Mouse (Mus musculus) bone marrow, adult 2 months (tissue): Measurements from ENCODE around the gene Fam19a5. TPM values are rescaled to one million over a fixed set of nuclear protein-coding genes. Genes with fewer than 3 reads are reported as not detected.

Experiments
- H3K27ac ChIP-seq: fragments of 200-500 bp; 2 replicates; pipeline ENCODE4 v1.5.1; 2012; ENCODE audit warnings: low read depth, mild to moderate bottlenecking, control low read depth, inconsistent platforms, low read length; ENCODE audit not compliant: control insufficient read depth, poor library complexity, insufficient read depth
- H3K4me1 ChIP-seq: fragments of 200-500 bp; 2 replicates; pipeline ENCODE4 v1.6.1; 2011; ENCODE audit warnings: low read length; ENCODE audit not compliant: control insufficient read depth, insufficient read depth
- H3K4me3 ChIP-seq: fragments of 200-500 bp; replicated peaks from 2 replicates; pipeline ENCODE3; 2011; ENCODE audit warnings: mild to moderate bottlenecking, low read depth, low read length, control low read depth; ENCODE audit not compliant: control insufficient read depth
- CTCF ChIP-seq: fragments of 200-500 bp; IDR thresholded peaks from 2 replicates; pipeline ENCODE4 v1.5.1; 2011; ENCODE audit warnings: low read length, control low read depth; ENCODE audit not compliant: control insufficient read depth, insufficient read depth
- POLR2A ChIP-seq: fragments of 200-500 bp; IDR thresholded peaks from 2 replicates; pipeline ENCODE4 v1.6.1; 2011; ENCODE audit warnings: low read depth, mild to moderate bottlenecking, control low read depth, low read length, borderline replicate concordance; ENCODE audit not compliant: control insufficient read depth
- WGBS: fragments of 180-500 bp; shearing (Covaris S2); methylation state at CpG from one replicate; pipeline ENCODE4 v1.1.7; 2018; 5-methylcytosine and 5-hydroxymethylcytosine counted together
- polyA plus RNA-seq: library from polyadenylated mRNA; stranded (reverse); fragments of >200 nt; gene quantifications from 2 replicates; pipeline ENCODE4 v1.2.4, GENCODE M21; 2011; ENCODE audit warnings: low replicate concordance; ENCODE audit not compliant: missing spikeins, insufficient read depth, insufficient read length

Gene Fam19a5
- polyA plus RNA-seq, 1 experiment: not detected

DNA sequence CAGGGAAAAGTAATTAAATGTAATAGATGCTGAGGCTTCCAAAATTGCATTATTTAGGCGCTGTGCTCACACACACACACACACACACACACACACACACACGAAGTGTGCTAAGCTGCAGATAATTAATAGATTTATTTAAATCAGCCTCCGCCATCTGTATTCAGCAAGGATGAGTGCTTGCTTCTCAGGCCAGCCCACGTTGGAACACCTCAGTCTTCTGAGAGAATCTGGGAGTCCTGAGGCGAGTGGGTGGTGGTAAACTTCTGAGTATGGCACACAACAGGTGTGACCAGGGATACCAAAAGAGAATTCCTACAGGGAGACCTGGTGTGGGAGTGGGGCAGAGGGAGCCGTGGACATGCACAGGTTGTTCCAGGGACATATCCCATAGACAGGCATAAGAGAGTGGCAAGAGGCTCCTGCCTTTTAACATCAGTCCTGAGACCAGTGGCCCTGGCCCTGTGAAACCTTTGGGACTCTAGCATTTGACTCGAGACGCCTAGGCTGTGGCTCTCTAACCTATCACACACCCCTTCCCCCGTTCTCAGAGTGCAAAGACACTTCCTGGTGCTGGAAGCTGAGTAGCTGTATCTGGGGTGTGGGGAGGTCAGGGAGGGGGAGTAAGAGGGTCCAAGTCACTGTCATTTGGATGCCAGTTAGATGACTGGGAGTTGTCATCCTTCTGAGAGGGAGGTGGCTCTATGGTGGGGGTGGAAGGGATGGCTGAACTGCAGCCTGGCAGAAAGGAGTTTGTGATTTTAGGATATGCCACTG lies 61.6 kb downstream of the Fam19a5 start:
- Histone ChIP-seq H3K27ac (no peak overlapping the region), H3K4me3 (no peak overlapping the region), H3K4me1 (no peaks in the 10 kb centered on the region)
- TF ChIP-seq CTCF (no peak), POLR2A (no peak)
- WGBS: 55% methylated on average over 9 of the region's 9 CpGs

DNA sequence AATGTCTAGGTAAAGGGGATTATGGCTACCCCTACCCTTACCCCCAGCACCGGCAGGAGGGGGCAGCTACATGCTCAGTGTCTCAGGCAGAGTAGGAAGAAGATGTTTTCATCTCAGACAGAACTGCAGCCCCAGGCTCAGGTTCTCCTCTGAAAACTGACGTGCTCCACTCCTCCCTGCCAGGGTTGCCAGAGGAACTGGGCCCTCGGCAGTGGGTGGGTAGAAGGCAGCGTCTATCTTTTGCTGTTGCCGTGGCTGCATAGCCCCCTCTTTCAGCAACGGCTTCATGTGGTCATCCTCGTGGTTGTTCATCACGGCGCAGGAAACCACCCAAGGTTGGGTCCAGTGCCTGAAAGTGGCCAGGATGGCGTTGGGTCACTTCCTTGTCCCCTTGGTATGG lies 62.6 kb downstream of the Fam19a5 start:
- H3K27ac ChIP-seq: no peak overlapping the region
- H3K4me3 ChIP-seq: no peak overlapping the region
- WGBS: 67% methylated on average over 10 of the region's 10 CpGs
- H3K4me1 ChIP-seq: no peaks in the 10 kb centered on the region
- TF ChIP-seq CTCF: no peak
- no peak for TF ChIP-seq POLR2A

DNA sequence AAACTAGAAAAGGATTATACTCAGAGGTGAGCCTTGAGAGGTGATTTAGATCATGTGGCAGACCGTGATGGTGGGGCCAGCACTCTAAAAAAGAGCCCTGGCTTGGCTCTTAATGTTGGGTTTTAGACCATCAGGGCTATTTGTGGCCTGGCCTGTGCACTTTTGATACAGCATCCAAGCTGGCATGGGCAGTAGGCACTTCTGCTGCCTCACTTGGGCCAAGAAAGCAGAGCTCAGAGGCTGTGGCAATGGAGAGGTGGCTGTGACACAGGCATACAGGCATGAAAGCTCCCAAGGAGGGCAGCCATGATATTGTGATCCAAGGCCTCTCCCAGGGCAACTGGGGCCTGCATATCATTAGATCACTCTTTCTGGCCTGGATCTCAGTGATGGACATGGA lies 65.1 kb downstream of the Fam19a5 start:
- Histone ChIP-seq H3K27ac (no peak overlapping the region), H3K4me1 (no peaks in the 10 kb centered on the region), H3K4me3 (no peak overlapping the region)
- WGBS: 75% methylated on average over 1 of the region's 1 CpGs
- TF ChIP-seq POLR2A: no peak
- no peak for TF ChIP-seq CTCF

GRCm38 (mm10) chr15:87623966-87624609 lies 80.0 kb downstream of the Fam19a5 start:
- WGBS: 7% methylated on average over 63 of the region's 86 CpGs
- H3K4me3 ChIP-seq: no peak overlapping the region
- H3K27ac ChIP-seq: no peak overlapping the region; the same call in 1 of the 2 replicates
- H3K4me1 ChIP-seq: no peaks in the 10 kb centered on the region
- TF ChIP-seq CTCF (no peak), POLR2A (no peak)

DNA sequence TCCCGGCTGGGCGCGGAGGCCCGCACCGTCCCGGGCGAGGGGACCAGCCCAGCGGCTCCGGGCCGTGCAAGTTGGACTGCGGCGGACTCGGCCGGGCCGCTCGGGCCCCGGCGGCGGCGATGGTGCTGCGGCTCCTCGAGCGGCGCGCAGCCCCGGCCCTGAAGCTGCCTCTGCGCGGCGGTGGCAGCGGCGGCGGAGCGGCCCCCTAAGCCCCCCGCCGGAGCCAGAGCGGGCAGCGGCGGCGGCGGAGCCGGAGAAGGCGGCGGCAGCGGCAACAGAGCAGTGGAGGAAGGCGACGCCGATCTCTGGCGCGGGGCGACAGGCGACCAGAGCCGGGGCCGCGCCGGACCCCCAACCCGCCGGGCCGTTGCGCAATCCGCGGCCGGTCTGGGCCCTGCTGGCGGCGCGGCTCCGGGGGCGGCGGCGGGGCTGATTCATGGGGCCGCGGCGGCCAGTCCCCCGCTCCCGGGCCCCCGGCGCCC lies 80.6 kb downstream of the Fam19a5 start:
- H3K4me1 ChIP-seq: no peaks in the 10 kb centered on the region
- H3K4me3 ChIP-seq: no peak overlapping the region
- H3K27ac ChIP-seq: no peak overlapping the region
- TF ChIP-seq CTCF (no peak), POLR2A (no peak)
- WGBS: 3% methylated on average over 67 of the region's 76 CpGs

DNA sequence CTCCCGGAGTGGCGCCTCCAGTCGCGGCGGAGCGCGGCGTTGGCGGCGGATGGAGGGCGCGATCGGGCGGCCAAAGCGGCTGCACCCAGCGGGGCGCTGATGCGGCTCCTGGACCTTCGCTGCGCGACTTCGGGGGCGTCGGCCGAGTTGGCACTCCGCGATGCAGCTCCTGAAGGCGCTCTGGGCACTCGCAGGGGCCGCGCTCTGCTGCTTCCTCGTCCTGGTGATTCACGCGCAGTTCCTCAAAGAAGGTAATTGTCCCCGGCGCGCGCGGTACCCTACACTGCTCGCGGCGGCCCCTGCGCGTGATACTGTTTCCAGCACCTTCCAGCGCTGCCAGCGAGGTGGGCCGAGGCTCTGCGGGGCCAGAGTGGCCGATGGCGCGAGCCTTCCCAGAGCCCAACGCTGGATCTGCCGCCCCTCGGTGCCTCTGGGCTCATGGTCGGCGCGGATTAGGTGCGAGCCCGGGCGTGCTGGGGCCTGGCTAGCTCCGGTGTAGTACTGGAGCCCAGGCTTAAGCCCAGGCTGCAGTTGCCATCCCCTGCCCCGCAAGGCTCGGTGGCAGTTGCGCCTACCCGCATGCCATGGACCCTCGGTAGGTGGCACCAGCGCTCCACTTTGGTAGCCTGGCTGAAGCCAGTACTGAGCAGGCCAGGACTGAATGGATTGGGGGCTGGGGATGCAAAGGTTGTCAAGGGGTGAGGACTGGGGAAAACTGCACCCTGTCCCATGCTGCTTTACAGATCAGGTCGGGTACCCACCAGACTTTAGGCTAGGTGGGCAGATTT lies 81.3 kb downstream of the Fam19a5 start:
- Histone ChIP-seq H3K27ac (no peak overlapping the region), H3K4me1 (no peaks in the 10 kb centered on the region), H3K4me3 (no peak overlapping the region)
- no peak for TF ChIP-seq CTCF
- no peak for TF ChIP-seq POLR2A
- 3% methylated on average over 68 of the region's 68 CpGs for WGBS

GRCm38 (mm10) chr15:87635272-87635671 lies 91.2 kb downstream of the Fam19a5 start:
- H3K4me3 ChIP-seq: no peak overlapping the region
- TF ChIP-seq POLR2A (no peak), CTCF (no peak)
- no peaks in the 10 kb centered on the region for H3K4me1 ChIP-seq
- no peak overlapping the region for H3K27ac ChIP-seq
- 78% methylated on average over 5 of the region's 5 CpGs for WGBS

GRCm38 (mm10) chr15:87636407-87636806 lies 92.3 kb downstream of the Fam19a5 start:
- Histone ChIP-seq H3K27ac (no peak overlapping the region), H3K4me3 (no peak overlapping the region), H3K4me1 (no peaks in the 10 kb centered on the region)
- WGBS: 81% methylated on average over 4 of the region's 4 CpGs
- TF ChIP-seq POLR2A: no peak
- TF ChIP-seq CTCF: no peak
